Mouse (Mus musculus) liver, embryonic 14.5 days (tissue): ENCODE results near the gene Evi2a. TPM values are rescaled to one million over a fixed set of nuclear protein-coding genes. Genes with fewer than 3 reads are reported as not detected.

Experiments
- ATAC-seq: fragments of 200-750 bp; cut with Nextera tagmentation; 2 replicates; pipeline ENCODE4 v1.8.0; 2017; ENCODE audit warnings: moderate number of reproducible peaks, mild to moderate bottlenecking, moderate library complexity; ENCODE audit not compliant: insufficient read depth
- DNase-seq, 3 experiments: peaks; one replicate each; pipeline ENCODE4 v3.0.0-alpha.2; 2012 to 2013; ENCODE audit warnings: low read depth in 3 of 3, low spot score in 3 of 3
- H3K27ac ChIP-seq: fragments of 300-500 bp; sonication (generic); 2 replicates; pipeline ENCODE4 v1.5.1; 2014; ENCODE audit warnings: moderate library complexity, mild to moderate bottlenecking, control low read depth, inconsistent platforms
- H3K27me3 ChIP-seq: fragments of 300-500 bp; sonication (generic); 2 replicates; pipeline ENCODE4 v1.6.1; 2014; ENCODE audit warnings: mild to moderate bottlenecking, low read length, moderate library complexity; ENCODE audit not compliant: control insufficient read depth, insufficient read depth
- H3K36me3 ChIP-seq: fragments of 300-500 bp; sonication (generic); replicated peaks from 2 replicates; pipeline ENCODE4 v1.6.1; 2014; ENCODE audit warnings: low read depth; ENCODE audit not compliant: control insufficient read depth, insufficient read depth
- H3K4me1 ChIP-seq, 2 experiments: fragments of 200-500 bp in 1 of 2; fragments of 300-500 bp in 1 of 2; sonication (generic) in 1 of 2; replicated peaks; 2 replicates each; pipeline ENCODE4 v1.6.1; 2012 to 2014; ENCODE audit warnings: antibody characterized with exemption in 1 of 2, inconsistent platforms in 1 of 2, low read length in 1 of 2; ENCODE audit not compliant: control insufficient read depth in 2 of 2, insufficient read depth in 2 of 2
- H3K4me2 ChIP-seq: fragments of 300-500 bp; sonication (generic); 2 replicates; pipeline ENCODE4 v1.6.1; 2014; ENCODE audit warnings: low read depth, mild to moderate bottlenecking, control low read depth, moderate library complexity
- H3K4me3 ChIP-seq, 2 experiments: fragments of 200-500 bp in 1 of 2; fragments of 300-500 bp in 1 of 2; sonication (generic) in 1 of 2; 2 replicates each; pipeline ENCODE4 v1.5.1; 2012 to 2014; ENCODE audit warnings: low read depth in 2 of 2, low read length in 2 of 2, mild to moderate bottlenecking in 2 of 2, control low read depth in 1 of 2, inconsistent platforms in 1 of 2, moderate library complexity in 1 of 2; ENCODE audit not compliant: insufficient read depth in 1 of 2
- H3K9ac ChIP-seq: fragments of 300-500 bp; sonication (generic); replicated peaks from 2 replicates; pipeline ENCODE4 v1.6.1; 2014; ENCODE audit warnings: mild to moderate bottlenecking, control low read depth, moderate library complexity
- H3K9me3 ChIP-seq: fragments of 300-500 bp; sonication (generic); 2 replicates; pipeline ENCODE4 v1.6.1; 2016; ENCODE audit warnings: low read length, mixed read lengths; ENCODE audit not compliant: control insufficient read depth
- CTCF ChIP-seq: IDR thresholded peaks from 2 replicates; pipeline ENCODE4 v1.5.1; 2016; ENCODE audit warnings: antibody characterized with exemption, low read depth, control low read depth
- EP300 ChIP-seq: IDR thresholded peaks from 2 replicates; pipeline ENCODE4 v1.6.1; 2016; ENCODE audit warnings: antibody characterized with exemption, low read depth
- WGBS: fragments of 180-500 bp; shearing (Covaris S2); extraction: QIAGEN DNeasy Blood & Tissue Kit; methylation state at CpG from one replicate; pipeline ENCODE4 v1.1.7; 2014; ENCODE audit not compliant: insufficient replicate concordance; 5-methylcytosine and 5-hydroxymethylcytosine counted together
- polyA plus RNA-seq, 2 experiments: library from polyadenylated mRNA; depleted of rRNA in 1 of 2; stranded (reverse) in 1 of 2; unstranded in 1 of 2; fragments of >200 nt; fragmentation: Nextera tagmentation in 1 of 2; extraction: Ambion mirVana in 1 of 2; gene quantifications; 2 replicates each; pipeline versions ENCODE4 v1.2.1 to v1.2.3; 2012 to 2014

Gene Evi2a
- polyA plus RNA-seq, 2 experiments: 3.9 to 4.2 TPM

DNA sequence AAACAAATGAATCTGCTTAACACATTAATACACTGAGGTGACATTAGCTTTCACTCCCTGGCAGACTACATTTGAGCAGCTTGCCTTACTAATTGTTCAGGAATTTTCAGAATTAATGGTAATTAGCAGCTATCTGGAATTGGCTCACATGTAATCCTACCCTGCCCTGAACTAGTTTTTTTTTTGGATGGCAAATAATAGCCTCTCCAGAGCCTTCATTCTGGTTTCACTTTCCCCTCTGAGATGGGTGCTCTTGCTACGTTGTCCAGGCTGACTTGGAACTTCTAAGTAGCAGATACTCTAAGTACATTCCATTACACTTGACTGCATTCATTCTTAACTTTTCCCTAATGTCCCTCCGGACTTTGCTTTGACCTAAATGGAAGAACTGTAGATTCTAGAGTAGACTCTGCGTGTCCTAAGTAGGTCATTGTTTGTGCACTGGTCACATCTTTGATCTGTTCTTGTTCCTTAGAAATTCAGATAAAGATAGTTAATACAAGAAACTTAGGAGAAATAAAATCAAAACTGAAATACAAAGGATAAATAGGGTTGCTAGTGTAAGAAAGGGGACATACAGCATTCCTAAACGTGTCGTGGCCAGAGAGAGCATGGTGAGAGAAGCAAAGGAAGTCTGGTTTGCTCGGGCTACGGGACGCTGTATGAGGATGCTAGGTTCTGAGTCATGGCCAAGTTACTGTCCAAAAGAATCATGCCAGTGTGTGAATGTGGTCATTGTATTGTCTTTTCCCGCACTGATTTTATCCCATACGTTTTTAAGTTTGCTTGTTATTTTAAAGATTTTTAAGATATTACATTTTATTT, 35.2 kb downstream of the Evi2a start:
- no peak overlapping the region for H3K4me2 ChIP-seq
- H3K9ac ChIP-seq: no peak overlapping the region
- H3K27me3 ChIP-seq: no peaks in the 10 kb centered on the region
- ATAC-seq: no peak
- DNase-seq: no peak
- H3K9me3 ChIP-seq: no peaks in the 10 kb centered on the region
- H3K4me3 ChIP-seq: no peak overlapping the region
- TF ChIP-seq CTCF (no peak), EP300 (no peak)
- H3K4me1 ChIP-seq: no peaks in the 10 kb centered on the region
- 74% methylated on average over 10 of the region's 10 CpGs for WGBS
- no peak overlapping the region for H3K27ac ChIP-seq
- H3K36me3 ChIP-seq: no peaks in the 10 kb centered on the region

DNA sequence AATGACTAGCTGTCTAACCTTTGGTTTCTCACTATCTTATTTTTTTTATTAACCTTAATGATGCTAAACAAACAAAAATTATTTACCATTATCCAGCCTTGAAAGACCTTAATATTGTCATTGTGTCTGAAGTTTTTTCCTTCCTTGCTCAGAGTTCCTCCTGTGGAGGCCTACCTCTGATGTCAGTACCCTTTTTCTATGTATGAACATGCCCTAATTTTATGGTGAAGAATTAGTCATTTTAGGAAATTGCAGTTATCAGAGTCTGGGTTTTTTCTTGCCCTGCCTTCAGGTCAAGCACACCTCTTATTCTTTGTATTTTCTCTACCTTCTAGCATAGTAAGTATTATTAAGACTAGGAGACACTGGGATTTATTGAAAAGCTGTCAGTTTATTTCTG, 45.7 kb downstream of the Evi2a start:
- Histone ChIP-seq H3K27ac (no peak overlapping the region), H3K27me3 (no peaks in the 10 kb centered on the region), H3K9ac (no peak overlapping the region), H3K9me3 (no peaks in the 10 kb centered on the region), H3K4me1 (no peaks in the 10 kb centered on the region), H3K4me2 (no peak overlapping the region), H3K4me3 (no peak overlapping the region), H3K36me3 (no peaks in the 10 kb centered on the region)
- TF ChIP-seq EP300: no peak
- TF ChIP-seq CTCF: no peak
- ATAC-seq: no peak
- DNase-seq: no peak

DNA sequence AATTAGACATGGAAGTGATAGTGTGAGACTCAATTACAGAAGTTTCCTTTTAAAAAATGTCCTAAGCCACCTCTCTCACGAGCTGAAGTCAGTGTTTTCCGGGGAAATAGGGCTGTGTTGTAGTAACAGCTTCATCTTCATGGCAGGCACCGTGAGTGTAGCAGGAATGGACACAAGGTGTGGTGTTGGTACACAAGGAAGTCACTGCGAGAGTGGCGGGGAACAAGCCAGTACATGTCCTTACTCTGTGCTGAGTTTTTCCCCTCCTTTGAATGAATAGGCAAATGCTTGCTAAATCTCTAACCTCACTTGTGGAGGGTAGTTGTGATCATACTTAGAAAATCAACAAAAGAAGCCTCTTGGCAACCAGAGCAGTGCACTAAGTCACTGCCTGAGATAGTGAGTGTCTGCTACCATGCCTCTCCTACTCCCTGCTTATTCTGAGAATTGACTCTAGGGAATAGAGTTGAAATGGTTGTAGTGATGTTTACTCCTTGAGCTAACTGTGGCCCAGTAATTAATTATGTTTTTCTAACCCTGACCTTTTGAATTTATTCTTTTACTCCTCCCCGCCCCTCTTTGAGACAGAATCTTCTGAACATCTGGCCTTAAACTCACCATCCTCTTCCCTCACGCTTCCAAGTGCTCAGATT, 46.4 kb downstream of the Evi2a start:
- Histone ChIP-seq H3K4me1 (no peaks in the 10 kb centered on the region), H3K9ac (no peak overlapping the region), H3K4me3 (no peak overlapping the region), H3K36me3 (no peaks in the 10 kb centered on the region), H3K27ac (no peak overlapping the region), H3K9me3 (no peaks in the 10 kb centered on the region), H3K27me3 (no peaks in the 10 kb centered on the region), H3K4me2 (no peak overlapping the region)
- TF ChIP-seq CTCF (no peak), EP300 (no peak)
- DNase-seq (no peak), ATAC-seq (no peak)
- 70% methylated on average over 7 of the region's 7 CpGs for WGBS

DNA sequence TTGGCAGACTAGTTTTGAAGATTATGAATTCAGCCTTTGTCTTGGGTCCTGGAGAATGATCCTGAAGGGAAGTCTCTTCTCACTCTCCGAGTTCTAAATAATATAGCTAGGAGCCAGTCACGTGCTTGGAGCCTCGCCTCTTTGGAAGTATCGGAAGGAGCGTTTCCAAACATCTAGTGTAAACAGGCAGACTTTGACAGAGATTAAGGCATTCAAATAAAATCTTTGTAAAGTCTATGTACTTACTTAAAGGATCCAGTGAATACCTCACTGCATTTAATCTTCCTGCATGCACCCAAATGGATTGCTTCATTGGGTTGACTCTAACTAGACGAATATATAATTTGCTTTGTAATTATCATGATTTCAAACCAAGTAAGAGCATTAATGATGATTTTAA, 47.0 kb downstream of the Evi2a start:
- Histone ChIP-seq H3K4me3 (no peak overlapping the region), H3K36me3 (no peaks in the 10 kb centered on the region), H3K27me3 (no peaks in the 10 kb centered on the region), H3K9me3 (no peaks in the 10 kb centered on the region), H3K4me1 (no peaks in the 10 kb centered on the region), H3K4me2 (no peak overlapping the region), H3K27ac (no peak overlapping the region), H3K9ac (no peak overlapping the region)
- ATAC-seq (no peak), DNase-seq (no peak)
- TF ChIP-seq EP300 (no peak), CTCF (no peak)
- whole genome bisulfite sequencing: 77% methylated on average over 6 of the region's 6 CpGs

Other genes starting within 250 kb of the Evi2a start
- gene Gm9964, start 233.7 kb downstream of the Evi2a start, polyA plus RNA-seq (2012; rRNA removed): not detected in 2 replicates
- not detected in 2 replicates for gene Gm9964, start 233.7 kb downstream of the Evi2a start, polyA plus RNA-seq (2014; fragmentation: Nextera tagmentation; extraction: Ambion mirVana)
- gene Nf1, start 190.9 kb downstream of the Evi2a start, polyA plus RNA-seq (2012; rRNA removed): 2.0 and 2.3 TPM in 2 replicates
- gene Nf1, start 190.9 kb downstream of the Evi2a start, polyA plus RNA-seq (2014; fragmentation: Nextera tagmentation; extraction: Ambion mirVana): 1.7 and 1.8 TPM in 2 replicates
- gene Omg, start 26.5 kb downstream of the Evi2a start, polyA plus RNA-seq (2012; rRNA removed): 0.01 and 0.02 TPM in 2 replicates
- not detected in 2 replicates for gene Omg, start 26.5 kb downstream of the Evi2a start, polyA plus RNA-seq (2014; fragmentation: Nextera tagmentation; extraction: Ambion mirVana)
- gene Evi2b, start 6.8 kb downstream of the Evi2a start, polyA plus RNA-seq (2012; rRNA removed): 8.4 and 9.7 TPM in 2 replicates
- 7.7 and 7.8 TPM in 2 replicates for gene Evi2b, start 6.8 kb downstream of the Evi2a start, polyA plus RNA-seq (2014; fragmentation: Nextera tagmentation; extraction: Ambion mirVana)
- 0.31 and 0.44 TPM in 2 replicates for gene Evi2, start within 50 bp of the Evi2a start, polyA plus RNA-seq (2012; rRNA removed)
- 0.59 and 0.63 TPM in 2 replicates for gene Evi2, start within 50 bp of the Evi2a start, polyA plus RNA-seq (2014; fragmentation: Nextera tagmentation; extraction: Ambion mirVana)
- 0.63 and 0.82 TPM in 2 replicates for gene Rab11fip4, start 60.6 kb upstream of the Evi2a start, polyA plus RNA-seq (2012; rRNA removed)
- 0.46 and 0.64 TPM in 2 replicates for gene Rab11fip4, start 60.6 kb upstream of the Evi2a start, polyA plus RNA-seq (2014; fragmentation: Nextera tagmentation; extraction: Ambion mirVana)